Mouse (Mus musculus) macrophage (primary cell): ENCODE measurements around the gene Col6a3. TPM values are rescaled to one million over a fixed set of nuclear protein-coding genes. Genes with fewer than 3 reads are reported as not detected.

Experiments
- H3K27ac ChIP-seq: fragments of 350-480 bp; formaldehyde crosslinking; 2 replicates; pipeline ENCODE4 v1.9.0; 2021
- H3K36me3 ChIP-seq: fragments of 350-480 bp; formaldehyde crosslinking; 2 replicates; pipeline ENCODE4 v1.9.0; 2021; ENCODE audit errors: inconsistent target
- H3K4me3 ChIP-seq: fragments of 350-480 bp; formaldehyde crosslinking; 2 replicates; pipeline ENCODE4 v1.9.0; 2021; ENCODE audit errors: inconsistent target
- H3K79me2 ChIP-seq: fragments of 350-480 bp; formaldehyde crosslinking; 2 replicates; pipeline ENCODE4 v1.9.0; 2021; ENCODE audit errors: inconsistent target
- WGBS: methylation state at CpG from one replicate; pipeline ENCODE4 v1.1.7; 2026; ENCODE audit warnings: inconsistent platforms; ENCODE audit not compliant: missing documents; 5-methylcytosine and 5-hydroxymethylcytosine counted together
- polyA plus RNA-seq: library from polyadenylated mRNA; stranded (reverse); fragments of 250-400 nt; gene quantifications from 3 replicates; pipeline ENCODE4 v1.2.4, GENCODE M21; 2018; ENCODE audit warnings: inconsistent platforms
- total RNA-seq, 78 experiments: library from RNA; depleted of rRNA; stranded (reverse); fragments of 250-400 nt; gene quantifications; 1 replicate in 9 of 78; 2 replicates in 24 of 78; 3 replicates in 43 of 78; 4 replicates in 2 of 78; pipeline ENCODE4 v1.2.4; 2018; ENCODE audit warnings: inconsistent platforms in 56 of 78

Col6a3 gene
- total RNA-seq (2018; cell fraction: chromatin; rRNA removed): 10 to 100 TPM in 1 of 26 experiments, 1 to 10 TPM in 12, under 1 TPM in 6, not detected in 7; 0.08 to 23.5 (median 1.6) TPM
- total RNA-seq (2018; cell fraction: cytosol; rRNA removed): under 1 TPM in 15 of 26 experiments, not detected in 11; 0.05 to 0.62 (median 0.18) TPM
- total RNA-seq (2018; cell fraction: nucleus; rRNA removed): 1 to 10 TPM in 7 of 26 experiments, under 1 TPM in 9, not detected in 10; 0.07 to 3.6 (median 0.99) TPM
- polyA plus RNA-seq: 0.03 to 0.40 TPM (median 0.04 TPM) in 3 replicates

- H3K4me3 ChIP-seq: no peak within 1 kb of the TSS
Observed at GRCm38 (mm10) chr1:90843836-90844235, at the start of gene Col6a3. Col6a3 (minus strand) TSS chr1:90843971.

GRCm38 (mm10) chr1:90885771-90886460, 42.1 kb upstream of the Col6a3 start:
- no peaks in the 10 kb centered on the region for H3K79me2 ChIP-seq
- H3K36me3 ChIP-seq: no peaks in the 10 kb centered on the region
- H3K27ac ChIP-seq: no peak overlapping the region
- H3K4me3 ChIP-seq: no peak overlapping the region
- 71% methylated on average over 6 of the region's 6 CpGs for WGBS

More at GRCm38 (mm10) chr1:90843836-90844235, at the start of gene Col6a3:
- Histone ChIP-seq H3K79me2 (no peaks in the 10 kb centered on the region), H3K27ac (no peak within 1 kb of the TSS), H3K36me3 (no peaks in the 10 kb centered on the region)
- WGBS: 52% methylated on average over 3 of the region's 4 CpGs

DNA sequence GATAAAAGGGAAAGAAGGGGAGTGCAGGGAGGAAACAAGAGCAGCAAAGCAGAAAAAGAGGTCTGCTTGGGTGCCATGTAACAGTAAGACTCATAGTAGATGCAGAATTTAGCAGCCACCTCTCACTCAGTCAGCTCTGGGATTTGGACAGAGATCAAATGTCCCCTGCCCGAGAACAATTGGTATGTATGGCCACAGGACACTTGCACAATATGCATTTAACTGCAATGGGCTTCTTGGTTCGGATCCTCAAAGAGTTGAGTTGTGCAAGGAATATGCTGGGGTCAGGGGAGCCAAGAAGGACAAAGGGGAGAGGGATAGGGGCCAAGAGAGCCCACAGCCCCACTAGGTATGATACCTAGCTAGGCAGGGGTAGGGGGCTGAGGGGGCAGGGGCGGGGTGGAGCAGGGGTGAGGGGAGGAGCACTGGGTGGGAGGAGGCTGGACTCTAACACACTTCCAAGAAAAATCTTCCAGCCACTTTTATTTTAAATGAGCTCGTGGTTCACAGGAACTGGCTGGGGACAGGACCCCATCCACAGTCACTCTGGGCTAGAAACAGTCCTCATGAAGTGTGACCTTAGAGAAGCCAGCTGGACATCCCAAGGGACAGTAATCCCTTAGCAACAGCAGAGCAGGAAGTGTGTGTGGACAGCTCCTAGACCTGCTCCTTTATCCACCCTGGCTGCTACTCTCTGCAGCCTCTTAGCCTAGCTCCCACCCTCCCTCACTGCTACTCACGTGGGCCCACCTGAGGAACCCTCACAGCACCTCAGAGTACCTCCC, 32.9 kb upstream of the Col6a3 start:
- WGBS: 68% methylated on average over 5 of the region's 5 CpGs
- no peaks in the 10 kb centered on the region for H3K36me3 ChIP-seq
- H3K27ac ChIP-seq: no peak overlapping the region
- no peaks in the 10 kb centered on the region for H3K79me2 ChIP-seq
- no peak overlapping the region for H3K4me3 ChIP-seq

- no peaks in the 10 kb centered on the region for H3K36me3 ChIP-seq
- 56% methylated on average over 2 of the region's 2 CpGs for WGBS
- H3K4me3 ChIP-seq: no peak overlapping the region
- H3K27ac ChIP-seq: no peak overlapping the region
- no peaks in the 10 kb centered on the region for H3K79me2 ChIP-seq
Observed at GRCm38 (mm10) chr1:90875961-90876360, 32.2 kb upstream of the Col6a3 start.

DNA sequence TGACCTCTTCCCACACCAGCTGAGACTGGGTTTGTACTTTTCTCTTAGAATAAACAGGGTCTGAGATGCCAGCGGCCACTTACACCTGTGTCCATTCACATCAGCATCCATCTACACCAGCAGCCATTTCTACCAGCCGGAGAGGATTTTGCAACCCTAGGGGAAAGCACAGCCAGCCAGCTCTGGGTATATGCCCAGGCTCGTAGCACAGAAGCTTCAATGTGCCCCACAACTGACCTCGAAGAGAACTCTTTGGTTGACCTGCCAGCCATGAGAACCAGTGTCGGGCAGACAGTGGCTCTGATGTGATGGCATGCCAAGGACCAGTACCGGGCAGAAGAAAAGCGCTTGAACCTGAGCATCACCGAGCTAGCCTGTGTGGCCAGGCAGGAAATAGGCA, 31.6 kb upstream of the Col6a3 start:
- Histone ChIP-seq H3K36me3 (no peaks in the 10 kb centered on the region), H3K4me3 (no peak overlapping the region), H3K27ac (no peak overlapping the region), H3K79me2 (no peaks in the 10 kb centered on the region)
- WGBS: 92% methylated on average over 8 of the region's 8 CpGs

GRCm38 (mm10) chr1:90870581-90870980, 26.8 kb upstream of the Col6a3 start:
- 92% methylated on average over 2 of the region's 2 CpGs for WGBS

GRCm38 (mm10) chr1:90866734-90867133, 23.0 kb upstream of the Col6a3 start:
- H3K4me3 ChIP-seq: no peak overlapping the region
- no peaks in the 10 kb centered on the region for H3K79me2 ChIP-seq
- 85% methylated on average over 5 of the region's 7 CpGs for WGBS
- H3K36me3 ChIP-seq: no peaks in the 10 kb centered on the region
- H3K27ac ChIP-seq: no peak overlapping the region

More at GRCm38 (mm10) chr1:90870581-90870980, 26.8 kb upstream of the Col6a3 start:
- Histone ChIP-seq H3K27ac (no peak overlapping the region), H3K79me2 (no peaks in the 10 kb centered on the region), H3K4me3 (no peak overlapping the region), H3K36me3 (no peaks in the 10 kb centered on the region)

DNA sequence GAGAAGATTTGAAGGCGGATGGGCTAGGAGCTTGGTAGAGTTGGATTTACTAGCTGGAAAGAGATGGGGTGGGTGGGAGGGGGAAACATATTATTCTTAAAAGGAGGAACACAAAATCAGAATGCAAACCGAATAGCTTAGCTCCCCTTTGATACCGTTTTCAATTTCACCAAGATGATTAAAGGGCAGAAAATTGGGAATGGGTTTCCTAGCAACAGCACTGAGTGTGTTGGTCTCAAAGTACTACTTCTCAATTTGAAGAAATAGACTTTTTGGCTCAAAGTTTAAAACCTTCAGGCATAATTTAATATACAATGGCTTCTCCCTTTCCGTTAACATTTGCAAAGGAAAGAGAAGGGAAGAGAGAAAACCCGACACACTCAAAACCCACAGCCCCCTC, 12.1 kb upstream of the Col6a3 start:
- 84% methylated on average over 5 of the region's 5 CpGs for WGBS
- no peaks in the 10 kb centered on the region for H3K79me2 ChIP-seq
- H3K36me3 ChIP-seq: no peaks in the 10 kb centered on the region
- no peak overlapping the region for H3K4me3 ChIP-seq
- no peak overlapping the region for H3K27ac ChIP-seq

GRCm38 (mm10) chr1:90849836-90850235, 6.1 kb upstream of the Col6a3 start:
- H3K4me3 ChIP-seq: no peak overlapping the region
- WGBS: 46% methylated on average over 8 of the region's 8 CpGs
- no peaks in the 10 kb centered on the region for H3K36me3 ChIP-seq
- H3K79me2 ChIP-seq: no peaks in the 10 kb centered on the region
- no peak overlapping the region for H3K27ac ChIP-seq

GRCm38 (mm10) chr1:90845206-90845605, 1.4 kb upstream of the Col6a3 start:
- H3K27ac ChIP-seq: no peak overlapping the region
- WGBS: 77% methylated on average over 10 of the region's 10 CpGs
- no peaks in the 10 kb centered on the region for H3K36me3 ChIP-seq
- H3K79me2 ChIP-seq: no peaks in the 10 kb centered on the region
- H3K4me3 ChIP-seq: no peak overlapping the region

DNA sequence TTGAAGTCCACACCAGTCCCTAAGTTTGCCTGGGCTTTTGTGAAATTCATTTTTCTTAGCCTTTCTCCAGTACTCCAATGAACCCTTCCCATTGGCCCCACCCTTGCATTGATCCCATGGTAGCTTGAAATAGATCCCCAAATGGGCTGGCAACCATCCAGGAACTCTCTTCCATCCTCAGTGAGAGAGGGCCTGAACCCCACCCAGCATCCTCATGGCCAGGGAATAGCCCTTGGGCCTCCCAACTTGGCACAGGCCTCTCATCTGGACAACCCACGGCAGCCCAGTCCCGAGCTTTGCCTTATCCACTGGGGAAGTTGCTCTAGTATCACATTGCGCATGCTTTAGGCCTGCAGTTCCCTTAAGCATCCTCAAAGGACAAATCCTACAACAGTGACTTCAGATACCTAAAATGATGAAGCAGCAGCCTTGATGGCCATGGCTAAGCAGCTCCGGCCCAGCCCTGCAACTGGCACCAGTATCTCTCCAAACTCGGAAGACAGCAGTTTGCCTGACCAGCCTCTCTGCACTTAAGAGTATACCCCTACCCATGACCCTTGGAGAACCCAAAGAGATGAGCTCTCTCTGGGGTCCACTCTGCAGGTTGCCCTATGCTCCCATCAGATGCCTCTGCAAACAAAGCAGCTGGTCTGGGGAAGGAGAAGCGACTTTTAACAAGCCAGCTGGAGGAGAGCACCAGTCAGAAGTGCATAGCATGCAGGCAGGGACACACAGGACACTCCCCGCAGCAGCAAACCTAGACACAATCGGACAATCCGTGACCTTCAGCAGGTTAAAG, 783 bp downstream of the Col6a3 start:
- WGBS: 87% methylated on average over 9 of the region's 9 CpGs
- Histone ChIP-seq H3K27ac (no peak overlapping the region), H3K36me3 (no peaks in the 10 kb centered on the region), H3K4me3 (no peak overlapping the region), H3K79me2 (no peaks in the 10 kb centered on the region)

DNA sequence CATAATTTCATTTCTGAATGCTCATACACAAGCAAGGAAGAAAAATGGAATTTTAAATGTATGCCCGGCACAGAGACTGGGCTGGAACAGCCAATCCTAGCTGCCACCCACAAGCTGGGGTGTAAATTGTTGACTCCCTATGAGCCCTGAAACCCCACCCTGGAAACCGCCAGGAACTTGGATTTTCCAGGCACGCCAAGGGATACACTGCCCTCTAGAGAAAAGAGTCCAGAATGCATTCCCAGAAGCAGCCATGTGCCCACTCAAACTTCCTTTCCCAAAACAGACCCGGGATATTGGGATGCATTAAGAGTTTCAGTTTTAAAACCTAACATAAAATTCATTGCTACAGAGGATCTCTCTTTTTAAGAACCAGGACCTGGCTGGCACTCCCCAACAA, 3.5 kb downstream of the Col6a3 start:
- no peaks in the 10 kb centered on the region for H3K36me3 ChIP-seq
- H3K4me3 ChIP-seq: no peak overlapping the region
- no peaks in the 10 kb centered on the region for H3K79me2 ChIP-seq
- WGBS: 23% methylated on average over 4 of the region's 4 CpGs
- no peak overlapping the region for H3K27ac ChIP-seq

- WGBS: 88% methylated on average over 4 of the region's 4 CpGs
- no peaks in the 10 kb centered on the region for H3K79me2 ChIP-seq
Observed at GRCm38 (mm10) chr1:90838657-90839056, 5.1 kb downstream of the Col6a3 start.

GRCm38 (mm10) chr1:90838221-90838620, 5.5 kb downstream of the Col6a3 start:
- Histone ChIP-seq H3K4me3 (no peak overlapping the region), H3K79me2 (no peaks in the 10 kb centered on the region), H3K36me3 (no peaks in the 10 kb centered on the region), H3K27ac (no peak overlapping the region)
- WGBS: 72% methylated on average over 12 of the region's 12 CpGs

More at GRCm38 (mm10) chr1:90838657-90839056, 5.1 kb downstream of the Col6a3 start:
- Histone ChIP-seq H3K36me3 (no peaks in the 10 kb centered on the region), H3K4me3 (no peak overlapping the region), H3K27ac (no peak overlapping the region)
